Mouse (Mus musculus) adrenal gland, adult 8-10 months (tissue): Measurements from ENCODE around the gene Gmeb2. TPM values are rescaled to one million over a fixed set of nuclear protein-coding genes. Genes with fewer than 3 reads are reported as not detected.

Experiments used
- DNase-seq: peaks from one replicate; pipeline ENCODE4 v3.0.0; 2022
- total RNA-seq, 4 experiments: library from RNA; stranded (reverse); gene quantifications; 2 replicates each; pipeline ENCODE4 v1.2.4; 2022

Gmeb2 gene
- total RNA-seq, 4 experiments from 2014 or later, result 16.0 to 21.6 (median 18.6) TPM

DNA sequence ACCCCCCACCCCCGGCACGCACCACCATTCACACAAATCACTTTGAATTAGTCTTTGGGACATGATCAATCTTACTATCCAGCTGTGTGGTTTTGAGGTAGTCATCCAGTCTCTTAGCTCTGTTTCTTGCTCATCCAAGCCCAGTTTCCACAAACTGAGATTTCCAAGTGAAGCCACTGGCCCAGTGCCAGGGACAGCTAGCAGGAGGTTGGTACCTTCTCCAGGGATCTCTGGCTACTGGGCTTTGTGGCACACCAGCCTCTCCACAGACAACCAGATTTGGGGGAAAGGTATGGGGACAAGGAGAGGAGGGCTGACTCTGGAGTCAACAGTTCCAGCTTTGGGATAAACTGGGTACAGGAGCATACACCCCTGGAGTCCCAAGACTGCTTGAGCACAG, 67.5 kb downstream of the Gmeb2 start:
- no peak for DNase-seq

DNA sequence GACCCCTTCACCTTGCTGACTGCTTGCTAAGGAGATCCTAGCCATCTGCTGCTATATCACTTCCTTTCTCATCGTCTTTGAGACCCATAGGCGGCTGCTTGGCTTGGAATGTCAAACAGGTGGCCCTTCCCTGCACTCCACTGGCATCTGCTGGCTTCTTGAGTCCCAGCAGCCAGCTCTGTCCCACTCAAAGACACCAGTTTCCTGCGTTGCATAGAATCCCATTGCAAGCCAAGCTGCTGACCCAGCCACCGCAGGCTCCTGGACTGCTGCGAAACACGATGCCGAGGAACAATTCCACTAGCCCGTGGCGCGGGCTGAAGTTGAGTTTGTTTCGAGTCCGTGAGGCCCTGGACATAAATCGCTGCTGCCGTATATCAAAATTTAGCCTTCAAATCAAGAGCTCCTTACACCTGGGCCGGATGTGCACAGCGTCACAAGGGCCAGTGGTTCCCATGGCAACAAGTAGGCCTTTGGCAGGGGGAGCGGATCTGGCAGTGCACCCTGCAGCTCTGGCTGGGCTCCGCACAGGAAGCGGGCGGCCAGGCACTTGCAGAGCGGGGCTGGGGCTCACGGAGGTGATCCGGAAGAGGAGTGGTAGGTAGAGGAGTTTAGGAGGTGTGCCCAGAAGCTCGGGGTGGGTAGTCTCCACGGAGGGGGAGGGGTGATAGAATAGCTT, 68.2 kb downstream of the Gmeb2 start, which contains the start of gene Fndc11:
Gene Fndc11 (plus strand): TSS at position 476 of the 679 bp plus-strand sequence.
- DNase-seq, result peak; percentile 74

DNA sequence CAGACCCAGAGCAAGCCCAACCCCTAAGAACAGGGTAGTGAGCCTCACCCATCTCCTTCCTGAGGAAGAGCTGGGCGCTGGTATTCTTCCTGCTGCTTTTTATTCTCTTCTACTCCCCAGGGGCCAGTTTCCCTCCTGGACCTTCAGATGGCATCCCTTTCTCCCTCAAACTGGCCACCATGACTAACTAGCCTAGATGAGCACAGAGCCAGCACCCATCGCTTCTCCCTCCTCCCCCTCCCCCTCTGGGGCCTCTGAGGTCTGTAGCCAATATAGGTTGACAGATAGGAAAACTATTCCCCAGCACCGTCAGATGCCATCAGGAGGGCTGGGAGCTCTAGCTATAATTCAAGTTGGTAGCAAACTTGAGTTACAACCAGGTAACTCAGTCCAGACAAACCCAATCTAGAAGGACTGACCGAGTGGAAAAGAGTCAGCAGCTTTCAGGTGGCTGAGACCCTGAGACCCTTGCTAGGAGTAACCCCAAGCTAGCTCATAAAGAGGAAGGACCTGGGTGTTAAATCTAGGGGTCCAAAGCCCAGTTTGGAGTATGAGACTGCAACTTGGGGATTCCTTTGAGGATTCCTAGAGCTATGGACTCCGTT, 68.9 kb downstream of the Gmeb2 start:
- no peak for DNase-seq

DNA sequence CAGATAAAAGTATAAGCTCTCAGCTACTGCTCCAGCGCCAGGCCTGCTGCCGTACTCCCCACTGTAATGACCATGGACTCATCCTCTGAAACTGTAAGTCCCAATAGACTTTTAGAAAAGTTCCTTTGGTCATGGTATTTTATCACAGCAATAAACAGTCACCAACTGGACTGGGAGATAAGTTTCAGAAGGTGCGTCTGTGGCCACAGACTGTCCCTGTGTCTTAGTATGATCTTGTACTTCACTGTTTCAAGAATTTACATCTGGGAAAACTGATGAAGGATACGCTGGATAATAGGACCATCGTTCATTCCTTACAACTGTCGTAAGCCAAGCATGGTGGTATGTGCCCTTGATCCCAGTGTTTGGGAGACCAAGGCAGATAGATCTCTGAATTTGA, 71.8 kb downstream of the Gmeb2 start:
- DNase-seq, result no peak

DNA sequence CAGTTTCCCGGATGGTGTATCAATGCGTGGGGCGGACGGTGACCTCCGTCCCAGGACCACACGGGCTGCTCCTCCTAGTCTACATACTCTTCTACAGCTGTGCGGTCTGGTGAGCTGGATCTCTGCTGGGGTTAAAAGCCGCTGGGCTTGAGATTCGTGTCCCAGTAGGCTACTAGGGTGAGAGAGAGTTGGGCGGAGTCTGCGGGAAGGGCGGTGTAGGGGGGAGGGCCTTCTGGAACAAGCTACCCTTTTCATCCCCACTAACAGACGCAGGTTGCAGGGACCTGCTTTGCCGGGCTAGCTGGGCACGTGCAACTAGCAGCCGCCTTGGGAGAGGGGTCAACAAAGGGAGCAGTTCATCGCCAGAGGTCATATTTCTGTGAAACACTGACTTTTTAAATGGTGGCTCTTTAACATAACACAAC, 74.8 kb downstream of the Gmeb2 start, which contains the start of gene Srms:
Gene Srms (minus strand): TSS at position 165 of the 425 bp plus-strand sequence.
- DNase-seq, result no peak

DNA sequence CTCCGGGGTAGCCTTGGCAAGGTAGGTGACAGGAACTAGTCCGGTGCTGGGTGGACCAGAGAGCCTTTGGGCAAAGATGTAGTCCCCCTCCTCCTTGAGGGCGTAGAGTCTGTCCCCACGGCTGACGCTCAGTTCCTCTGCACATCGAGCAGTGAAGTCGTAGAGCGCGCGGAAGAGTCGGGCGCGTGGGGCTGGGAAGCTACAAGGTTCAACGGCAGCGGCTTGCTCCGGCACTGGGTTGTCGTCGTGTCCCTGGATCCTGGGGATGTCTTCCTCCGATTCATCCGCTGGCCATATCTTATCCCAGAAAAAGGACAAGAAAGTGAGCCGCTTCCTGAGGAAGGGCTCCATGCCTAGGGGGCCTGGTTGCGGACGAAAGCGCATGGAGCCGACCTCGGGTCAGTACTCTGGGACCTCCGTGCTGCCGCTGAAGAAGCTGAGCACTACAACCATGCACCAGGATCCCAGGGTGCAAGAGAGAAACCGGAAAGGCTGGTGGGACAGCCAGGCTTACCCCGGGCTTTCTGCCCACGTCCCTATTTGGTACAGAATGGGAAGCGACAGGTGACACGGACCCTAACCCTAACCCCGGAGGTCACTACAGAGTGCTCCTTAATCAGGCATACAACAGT, 75.3 kb downstream of the Gmeb2 start:
- DNase-seq, result no peak

DNA sequence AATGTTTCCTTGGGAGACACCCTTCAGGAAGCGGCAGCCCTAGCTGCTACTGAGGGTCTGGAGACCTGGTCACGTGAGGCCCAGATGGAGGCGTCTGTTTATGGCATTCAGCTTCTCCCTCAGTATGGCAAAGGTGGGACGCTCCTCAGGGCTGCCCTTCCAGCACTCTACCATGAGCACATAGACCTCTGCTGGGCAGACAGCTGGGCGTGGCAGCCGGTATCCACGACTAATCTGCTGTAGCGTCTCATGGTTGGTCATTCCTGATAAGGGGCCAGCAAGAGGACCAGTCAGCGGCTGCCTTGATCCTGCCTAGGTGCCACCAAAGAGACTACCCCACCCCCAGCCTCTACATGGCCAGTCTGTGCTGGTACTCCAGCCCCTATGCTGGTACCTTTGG, 81.7 kb downstream of the Gmeb2 start:
- DNase-seq, result no peak

DNA sequence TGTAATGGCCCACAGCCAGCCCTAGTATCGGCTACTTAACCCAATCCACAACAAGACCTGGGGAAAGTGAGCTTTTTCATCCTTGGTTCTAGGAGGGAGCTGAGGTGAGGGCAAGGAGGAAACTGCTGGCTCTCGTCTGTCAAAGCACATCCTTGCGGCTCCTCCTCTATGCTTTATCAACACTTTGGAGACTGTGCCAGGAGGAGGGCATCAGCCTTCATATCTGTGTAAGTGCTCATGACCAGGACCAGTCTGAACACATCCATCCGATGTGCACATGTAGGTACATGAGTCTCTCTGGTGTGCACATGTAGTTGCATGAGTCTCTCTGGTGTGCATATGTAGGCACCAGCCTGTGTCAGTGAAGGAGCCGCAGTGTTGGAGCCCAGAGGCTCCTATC, 82.2 kb downstream of the Gmeb2 start:
- no peak for DNase-seq

GRCm38 (mm10) chr2:181202886-181203285, 84.9 kb downstream of the Gmeb2 start:
- no peak for DNase-seq

DNA sequence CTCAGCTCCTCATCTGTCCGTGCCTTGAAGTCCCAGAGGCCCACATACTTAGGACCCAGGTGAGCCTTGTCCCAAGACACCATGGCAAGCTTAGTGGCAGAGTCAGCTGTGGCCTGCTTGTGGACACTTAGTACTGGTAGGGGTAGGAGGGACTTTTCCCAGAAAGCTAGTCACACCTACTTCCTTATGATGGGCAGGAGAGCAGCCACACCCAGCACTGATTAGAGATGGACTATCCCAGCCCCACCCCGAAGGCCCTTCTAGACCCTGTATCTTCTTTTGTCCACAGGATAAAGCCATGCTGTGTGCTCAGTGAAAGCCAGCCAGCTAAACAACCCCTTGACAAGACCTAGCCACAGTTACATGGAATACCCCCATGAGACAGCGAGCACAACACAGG, 85.4 kb downstream of the Gmeb2 start, which contains the start of gene Ptk6:
Gene Ptk6 (minus strand): TSS at position 368 of the 400 bp plus-strand sequence.
- no peak for DNase-seq

- no peak for DNase-seq
Observed at GRCm38 (mm10) chr2:181201606-181202005, 86.2 kb downstream of the Gmeb2 start.

Other genes with a start within 250 kb of the Gmeb2 start
- gene Chrna4, start 244.5 kb downstream of the Gmeb2 start, total RNA-seq, result 10 to 100 TPM; 12.0 to 27.7 (median 20.5) TPM
- gene Kcnq2, start 152.7 kb downstream of the Gmeb2 start, total RNA-seq, result 10 to 100 TPM in 2 of 4 experiments, 1 to 10 TPM in 2; 5.8 to 14.8 (median 10.0) TPM
- gene Eef1a2, start 131.0 kb downstream of the Gmeb2 start, total RNA-seq, result 10 to 100 TPM; 65.8 to 85.9 (median 68.2) TPM
- gene Ppdpf, start 100.8 kb downstream of the Gmeb2 start, total RNA-seq, result 10 to 100 TPM; 66.8 to 74.0 (median 69.9) TPM
- gene Ptk6, start 85.2 kb downstream of the Gmeb2 start, total RNA-seq, result under 1 TPM in 3 of 4 experiments, not detected in 1; 0.10 to 0.40 (median 0.13) TPM
- 1 to 10 TPM in 1 of 4 experiments, under 1 TPM in 3; 0.42 to 1.0 (median 0.67) TPM for gene Srms, start 74.8 kb downstream of the Gmeb2 start, total RNA-seq
- gene Fndc11, start 68.0 kb downstream of the Gmeb2 start, total RNA-seq, result under 1 TPM in 3 of 4 experiments, not detected in 1; 0.49 to 0.83 (median 0.58) TPM
- gene Helz2, start 46.0 kb downstream of the Gmeb2 start, total RNA-seq, result 10 to 100 TPM; 18.8 to 32.4 (median 24.6) TPM
- gene Stmn3, start 26.5 kb upstream of the Gmeb2 start, total RNA-seq, result 10 to 100 TPM; 18.1 to 31.5 (median 20.7) TPM
- gene Rtel1, start 31.7 kb upstream of the Gmeb2 start, total RNA-seq, result 10 to 100 TPM; 26.4 to 74.8 (median 44.5) TPM
- 10 to 100 TPM; 49.1 to 76.4 (median 55.7) TPM for gene Zgpat, start 76.9 kb upstream of the Gmeb2 start, total RNA-seq
- 10 to 100 TPM; 42.4 to 63.8 (median 57.7) TPM for gene Arfrp1, start 77.4 kb upstream of the Gmeb2 start, total RNA-seq
- gene Lime1, start 92.0 kb upstream of the Gmeb2 start, total RNA-seq, result 10 to 100 TPM; 17.2 to 37.4 (median 22.9) TPM
- gene Zbtb46, start 171.4 kb upstream of the Gmeb2 start, total RNA-seq, result 10 to 100 TPM; 14.0 to 25.1 (median 17.7) TPM
- not detected for gene Abhd16b, start 205.2 kb upstream of the Gmeb2 start, total RNA-seq
- gene Tpd52l2, start 209.1 kb upstream of the Gmeb2 start, total RNA-seq, result 100 to 1,000 TPM; 117 to 138 (median 127) TPM
- gene Dnajc5, start 232.4 kb upstream of the Gmeb2 start, total RNA-seq, result 100 to 1,000 TPM; 105 to 115 (median 108) TPM